Mouse (Mus musculus) midbrain, embryonic 16.5 days (tissue): Measurements from ENCODE around the gene Ptgir. TPM values are rescaled to one million over a fixed set of nuclear protein-coding genes. Genes with fewer than 3 reads are reported as not detected.
A peak's percentile ranks its signal among the peaks of the same experiment; 100 is the strongest.

Experiments
- ATAC-seq: fragments of 200-750 bp; cut with Nextera tagmentation; 2 replicates; pipeline ENCODE4 v1.8.0; 2017; ENCODE audit warnings: moderate TSS enrichment
- H3K27ac ChIP-seq: fragments of 300-500 bp; sonication (generic); 2 replicates; pipeline ENCODE4 v1.5.1; 2014; ENCODE audit warnings: mild to moderate bottlenecking, low read length, mixed read lengths
- H3K27me3 ChIP-seq: fragments of 300-500 bp; sonication (generic); 2 replicates; pipeline ENCODE4 v1.6.1; 2014; ENCODE audit warnings: low read depth, low read length, mixed read lengths; ENCODE audit not compliant: control insufficient read depth, insufficient read depth
- H3K36me3 ChIP-seq: fragments of 300-500 bp; sonication (generic); 2 replicates; pipeline ENCODE4 v1.6.1; 2014; ENCODE audit warnings: mild to moderate bottlenecking, low read length, moderate library complexity, mixed read lengths; ENCODE audit not compliant: control insufficient read depth, insufficient read depth
- H3K4me1 ChIP-seq: fragments of 300-500 bp; sonication (generic); 2 replicates; pipeline ENCODE4 v1.6.1; 2014; ENCODE audit warnings: mild to moderate bottlenecking, low read length, mixed read lengths; ENCODE audit not compliant: control insufficient read depth, insufficient read depth
- H3K4me2 ChIP-seq: fragments of 300-500 bp; sonication (generic); 2 replicates; pipeline ENCODE4 v1.6.1; 2014; ENCODE audit warnings: mild to moderate bottlenecking, low read length, mixed read lengths
- H3K4me3 ChIP-seq: fragments of 300-500 bp; sonication (generic); 2 replicates; pipeline ENCODE4 v1.5.1; 2014; ENCODE audit warnings: low read depth, mild to moderate bottlenecking, low read length, moderate library complexity, mixed read lengths
- H3K9ac ChIP-seq: fragments of 300-500 bp; sonication (generic); 2 replicates; pipeline ENCODE4 v1.6.1; 2014; ENCODE audit warnings: low read depth, low read length, mixed read lengths
- H3K9me3 ChIP-seq: fragments of 300-500 bp; sonication (generic); replicated peaks from 2 replicates; pipeline ENCODE4 v1.6.1; 2014; ENCODE audit warnings: mild to moderate bottlenecking, low read length, mixed read lengths; ENCODE audit not compliant: control insufficient read depth, poor library complexity, severe bottlenecking
- WGBS: fragments of 180-500 bp; shearing (Covaris S2); extraction: QIAGEN DNeasy Blood & Tissue Kit; methylation state at CpG from one replicate; pipeline ENCODE4 v1.1.7; 2014; 5-methylcytosine and 5-hydroxymethylcytosine counted together
- polyA plus RNA-seq: library from polyadenylated mRNA; unstranded; fragments of >200 nt; fragmentation: Nextera tagmentation; extraction: Ambion mirVana; gene quantifications from 2 replicates; pipeline ENCODE4 v1.2.1, GENCODE M21; 2015

Ptgir gene
- 0.22 and 0.23 TPM in 2 replicates for polyA plus RNA-seq

GRCm38 (mm10) chr7:16906281-16906680 lies at the start of gene Ptgir:
Gene Ptgir (plus strand): TSS chr7:16906490.
- H3K9ac ChIP-seq = no peak within 1 kb of the TSS; the same call in 1 of the 2 replicates
- H3K27me3 ChIP-seq = no peaks in the 10 kb centered on the region
- no peaks in the 10 kb centered on the region for H3K36me3 ChIP-seq
- H3K27ac ChIP-seq = no peak within 1 kb of the TSS
- no peak within 1 kb of the TSS for H3K4me2 ChIP-seq
- WGBS = 7% methylated on average over 5 of the region's 6 CpGs
- H3K4me3 ChIP-seq = no peak within 1 kb of the TSS
- H3K4me1 ChIP-seq = no peaks in the 10 kb centered on the region
- no peaks in the 10 kb centered on the region for H3K9me3 ChIP-seq
- no peak for ATAC-seq

- no peaks in the 10 kb centered on the region for H3K4me1 ChIP-seq
- 20% methylated on average over 17 of the region's 17 CpGs for WGBS
- no peak overlapping the region for H3K27ac ChIP-seq
- peaks cover 18% of the 10 kb centered on the region for H3K36me3 ChIP-seq
- H3K9me3 ChIP-seq = no peaks in the 10 kb centered on the region
- H3K27me3 ChIP-seq = no peaks in the 10 kb centered on the region
- no peak overlapping the region for H3K9ac ChIP-seq
- no peak overlapping the region for H3K4me3 ChIP-seq
- no peak for ATAC-seq
- no peak overlapping the region for H3K4me2 ChIP-seq
Observed at GRCm38 (mm10) chr7:16858336-16858735, 48.0 kb upstream of the Ptgir start.

GRCm38 (mm10) chr7:16859902-16860651 lies 46.2 kb upstream of the Ptgir start:
- no peak overlapping the region for H3K27ac ChIP-seq
- no peak overlapping the region for H3K4me3 ChIP-seq
- H3K4me2 ChIP-seq = no peak overlapping the region
- no peaks in the 10 kb centered on the region for H3K9me3 ChIP-seq
- peaks cover 14% of the 10 kb centered on the region for H3K36me3 ChIP-seq
- no peaks in the 10 kb centered on the region for H3K27me3 ChIP-seq
- H3K9ac ChIP-seq = no peak overlapping the region
- no peak for ATAC-seq
- H3K4me1 ChIP-seq = no peaks in the 10 kb centered on the region
- WGBS = 32% methylated on average over 5 of the region's 5 CpGs

GRCm38 (mm10) chr7:16867488-16867887 lies 38.8 kb upstream of the Ptgir start:
- H3K9me3 ChIP-seq = no peaks in the 10 kb centered on the region
- H3K36me3 ChIP-seq = 0 out of 2 replicates have a peak, but pooled peaks cover 5% of the 10 kb centered on the region
- ATAC-seq = no peak
- no peaks in the 10 kb centered on the region for H3K27me3 ChIP-seq
- no peak overlapping the region for H3K9ac ChIP-seq
- WGBS = 95% methylated on average over 3 of the region's 3 CpGs
- no peak overlapping the region for H3K27ac ChIP-seq
- no peak overlapping the region for H3K4me3 ChIP-seq
- H3K4me2 ChIP-seq = no peak overlapping the region
- H3K4me1 ChIP-seq = no peaks in the 10 kb centered on the region

- peak overlapping the region; percentile 59; the same call in 1 of the 2 replicates for H3K9ac ChIP-seq
- 0 out of 2 replicates have a peak, but pooled peaks cover 3% of the 10 kb centered on the region for H3K4me1 ChIP-seq
- 9% methylated on average over 16 of the region's 16 CpGs for WGBS
Observed at GRCm38 (mm10) chr7:16869497-16869896, 36.8 kb upstream of the Ptgir start.

GRCm38 (mm10) chr7:16871600-16871999 lies 34.7 kb upstream of the Ptgir start:
- Histone ChIP-seq H3K27ac (no peak overlapping the region), H3K36me3 (no peaks in the 10 kb centered on the region), H3K4me3 (no peak overlapping the region), H3K27me3 (no peaks in the 10 kb centered on the region), H3K4me2 (no peak overlapping the region), H3K9ac (no peak overlapping the region), H3K9me3 (no peaks in the 10 kb centered on the region), H3K4me1 (peaks cover 9% of the 10 kb centered on the region)
- ATAC-seq = no peak
- 91% methylated on average over 10 of the region's 10 CpGs for WGBS

More at GRCm38 (mm10) chr7:16869497-16869896, 36.8 kb upstream of the Ptgir start:
- Histone ChIP-seq H3K27me3 (no peaks in the 10 kb centered on the region), H3K9me3 (no peaks in the 10 kb centered on the region), H3K4me3 (peak overlapping the region; percentile 39), H3K36me3 (no peaks in the 10 kb centered on the region), H3K4me2 (peak overlapping the region; percentile 62), H3K27ac (peak overlapping the region; percentile 85)
- peak; percentile 99 for ATAC-seq

- H3K27ac ChIP-seq = no peak overlapping the region
- no peak overlapping the region for H3K9ac ChIP-seq
- 94% methylated on average over 9 of the region's 9 CpGs for WGBS
- no peak overlapping the region for H3K4me2 ChIP-seq
- H3K4me1 ChIP-seq = peaks cover 17% of the 10 kb centered on the region
- ATAC-seq = no peak
- H3K36me3 ChIP-seq = no peaks in the 10 kb centered on the region
- H3K9me3 ChIP-seq = no peaks in the 10 kb centered on the region
- no peaks in the 10 kb centered on the region for H3K27me3 ChIP-seq
- H3K4me3 ChIP-seq = no peak overlapping the region
Observed at GRCm38 (mm10) chr7:16872478-16872877, 33.8 kb upstream of the Ptgir start.

GRCm38 (mm10) chr7:16873392-16873791 lies 32.9 kb upstream of the Ptgir start:
- Histone ChIP-seq H3K27me3 (no peaks in the 10 kb centered on the region), H3K27ac (no peak overlapping the region), H3K9ac (no peak overlapping the region), H3K4me2 (no peak overlapping the region), H3K4me1 (peaks cover 17% of the 10 kb centered on the region), H3K9me3 (no peaks in the 10 kb centered on the region), H3K4me3 (no peak overlapping the region), H3K36me3 (no peaks in the 10 kb centered on the region)
- ATAC-seq = no peak
- 90% methylated on average over 4 of the region's 4 CpGs for WGBS

- Histone ChIP-seq H3K27me3 (no peaks in the 10 kb centered on the region), H3K9ac (peak overlapping the region; percentile 27; the same call in 1 of the 2 replicates), H3K4me1 (peaks cover 17% of the 10 kb centered on the region), H3K36me3 (no peaks in the 10 kb centered on the region), H3K4me2 (peak overlapping the region; percentile 51), H3K9me3 (no peaks in the 10 kb centered on the region), H3K4me3 (peak overlapping the region; percentile 71), H3K27ac (peak overlapping the region; percentile 81)
- ATAC-seq = no peak
- WGBS = 5% methylated on average over 17 of the region's 17 CpGs
Observed at GRCm38 (mm10) chr7:16874190-16874589, 32.1 kb upstream of the Ptgir start.
